Mouse (Mus musculus): ENCODE results near the gene Nbeal2. TPM values are rescaled to one million over a fixed set of nuclear protein-coding genes. Genes with fewer than 3 reads are reported as not detected.

Gene Nbeal2
- polyA plus RNA-seq, 1 experiment from 2014 or later = 4.2 TPM

GRCm38 (mm10) chr9:110656249-110657221 lies 2.6 kb upstream of the Nbeal2 start, which contains the start of gene Ccdc12:
Gene Ccdc12 (plus strand): TSS chr9:110656503.
- WGBS = under 1% methylated on average over 52 of the region's 52 CpGs
- Histone ChIP-seq H3K9ac (ENCODE audit: low read depth, low read length) (peak within 1 kb of the TSS; percentile 90), H3K4me3 (ENCODE audit: low read length) (peak within 1 kb of the TSS; percentile 75), H3K27ac (ENCODE audit: low read length) (peak within 1 kb of the TSS; percentile 90), H3K4me2 (ENCODE audit: low read depth, low read length) (peak within 1 kb of the TSS; percentile 70), H3K36me3 (ENCODE audit: control insufficient read depth, insufficient read depth, low read length) (no peaks in the 10 kb centered on the region), H3K9me3 (ENCODE audit: control insufficient read depth, low read length) (no peaks in the 10 kb centered on the region), H3K4me1 (ENCODE audit: control insufficient read depth, insufficient read depth, low read length) (peaks cover 37% of the 10 kb centered on the region), H3K27me3 (replicated peaks; ENCODE audit: control insufficient read depth, insufficient read depth, low read length) (0 out of 2 replicates have a peak, but pooled peaks cover 7% of the 10 kb centered on the region)
- peak; percentile 86 for ATAC-seq

- WGBS = 75% methylated on average over 10 of the region's 10 CpGs
- ATAC-seq = no peak
- Histone ChIP-seq H3K9ac (ENCODE audit: low read depth, low read length) (peak overlapping the region; percentile 60), H3K27ac (ENCODE audit: low read length) (peak overlapping the region; percentile 72), H3K4me1 (ENCODE audit: control insufficient read depth, insufficient read depth, low read length) (peaks cover 37% of the 10 kb centered on the region), H3K36me3 (ENCODE audit: control insufficient read depth, insufficient read depth, low read length) (no peaks in the 10 kb centered on the region), H3K27me3 (replicated peaks; ENCODE audit: control insufficient read depth, insufficient read depth, low read length) (0 out of 2 replicates have a peak, but pooled peaks cover 7% of the 10 kb centered on the region), H3K4me2 (ENCODE audit: low read depth, low read length) (peak overlapping the region; percentile 70), H3K4me3 (ENCODE audit: low read length) (peak overlapping the region; percentile 75), H3K9me3 (ENCODE audit: control insufficient read depth, low read length) (no peaks in the 10 kb centered on the region)
Measured at GRCm38 (mm10) chr9:110655651-110656007, 1.7 kb upstream of the Nbeal2 start.

GRCm38 (mm10) chr9:110654726-110655650 lies 1.0 kb upstream of the Nbeal2 start:
- H3K4me3 ChIP-seq (ENCODE audit: low read length) = peak overlapping the region; percentile 77
- H3K36me3 ChIP-seq (ENCODE audit: control insufficient read depth, insufficient read depth, low read length) = no peaks in the 10 kb centered on the region
- WGBS = 80% methylated on average over 19 of the region's 19 CpGs
- H3K27ac ChIP-seq (ENCODE audit: low read length) = peak overlapping the region; percentile 60
- H3K9ac ChIP-seq (ENCODE audit: low read depth, low read length) = peak overlapping the region; percentile 80
- 0 out of 2 replicates have a peak, but pooled peaks cover 7% of the 10 kb centered on the region for H3K27me3 ChIP-seq (replicated peaks; ENCODE audit: control insufficient read depth, insufficient read depth, low read length)
- peaks cover 37% of the 10 kb centered on the region for H3K4me1 ChIP-seq (ENCODE audit: control insufficient read depth, insufficient read depth, low read length)
- ATAC-seq = no peak
- no peaks in the 10 kb centered on the region for H3K9me3 ChIP-seq (ENCODE audit: control insufficient read depth, low read length)
- peak overlapping the region; percentile 95 for H3K4me2 ChIP-seq (ENCODE audit: low read depth, low read length)

- Histone ChIP-seq H3K36me3 (ENCODE audit: control insufficient read depth, insufficient read depth, low read length) (no peaks in the 10 kb centered on the region), H3K27ac (ENCODE audit: low read length) (peak overlapping the region; percentile 77), H3K4me3 (ENCODE audit: low read length) (peak overlapping the region; percentile 77), H3K9ac (ENCODE audit: low read depth, low read length) (peak overlapping the region; percentile 80), H3K9me3 (ENCODE audit: control insufficient read depth, low read length) (no peaks in the 10 kb centered on the region), H3K4me1 (ENCODE audit: control insufficient read depth, insufficient read depth, low read length) (peaks cover 34% of the 10 kb centered on the region), H3K27me3 (replicated peaks; ENCODE audit: control insufficient read depth, insufficient read depth, low read length) (0 out of 2 replicates have a peak, but pooled peaks cover 7% of the 10 kb centered on the region), H3K4me2 (ENCODE audit: low read depth, low read length) (peak overlapping the region; percentile 95)
- no peak for ATAC-seq
- WGBS = 16% methylated on average over 14 of the region's 14 CpGs
Measured at GRCm38 (mm10) chr9:110652963-110653654, 852 bp downstream of the Nbeal2 start.

- Histone ChIP-seq H3K4me1 (ENCODE audit: control insufficient read depth, insufficient read depth, low read length) (peaks cover 31% of the 10 kb centered on the region), H3K9ac (ENCODE audit: low read depth, low read length) (peak overlapping the region; percentile 80), H3K36me3 (ENCODE audit: control insufficient read depth, insufficient read depth, low read length) (no peaks in the 10 kb centered on the region), H3K4me2 (ENCODE audit: low read depth, low read length) (peak overlapping the region; percentile 95), H3K4me3 (ENCODE audit: low read length) (peak overlapping the region; percentile 77), H3K27ac (ENCODE audit: low read length) (peak overlapping the region; percentile 77), H3K27me3 (replicated peaks; ENCODE audit: control insufficient read depth, insufficient read depth, low read length) (0 out of 2 replicates have a peak, but pooled peaks cover 7% of the 10 kb centered on the region), H3K9me3 (ENCODE audit: control insufficient read depth, low read length) (no peaks in the 10 kb centered on the region)
- 27% methylated on average over 13 of the region's 13 CpGs for WGBS
- ATAC-seq = peak; percentile 5; the same call in 1 of the 2 replicates
Measured at GRCm38 (mm10) chr9:110651931-110652722, 1.8 kb downstream of the Nbeal2 start.

- no peak overlapping the region for H3K4me3 ChIP-seq (ENCODE audit: low read length)
- H3K9ac ChIP-seq (ENCODE audit: low read depth, low read length) = no peak overlapping the region
- no peaks in the 10 kb centered on the region for H3K9me3 ChIP-seq (ENCODE audit: control insufficient read depth, low read length)
- H3K27ac ChIP-seq (ENCODE audit: low read length) = no peak overlapping the region
- peaks cover 22% of the 10 kb centered on the region for H3K4me1 ChIP-seq (ENCODE audit: control insufficient read depth, insufficient read depth, low read length)
- H3K36me3 ChIP-seq (ENCODE audit: control insufficient read depth, insufficient read depth, low read length) = no peaks in the 10 kb centered on the region
- no peak for ATAC-seq
- H3K27me3 ChIP-seq (replicated peaks; ENCODE audit: control insufficient read depth, insufficient read depth, low read length) = 0 out of 2 replicates have a peak, but pooled peaks cover 7% of the 10 kb centered on the region
- no peak overlapping the region for H3K4me2 ChIP-seq (ENCODE audit: low read depth, low read length)
Measured at GRCm38 (mm10) chr9:110649775-110650174, 4.2 kb downstream of the Nbeal2 start.

DNA sequence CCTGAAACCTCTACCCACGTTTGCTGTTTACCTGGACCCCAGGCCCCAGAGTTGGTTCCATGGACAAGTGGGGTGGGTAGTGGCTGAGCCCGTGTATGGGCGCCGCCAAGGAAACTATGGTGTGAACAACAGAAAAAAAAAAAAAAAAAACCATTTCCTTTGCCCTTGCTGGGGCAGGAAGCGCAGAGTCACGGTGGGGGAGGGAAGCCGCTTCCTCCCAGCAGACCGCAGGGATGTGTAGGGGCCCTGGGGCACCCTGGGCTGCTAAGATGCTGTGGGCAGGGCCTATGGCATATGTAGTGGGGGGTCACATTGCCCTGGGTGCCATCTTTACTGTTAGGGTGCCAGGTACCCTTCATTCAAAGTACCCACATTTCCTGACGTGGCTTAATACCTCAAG lies 8.7 kb downstream of the Nbeal2 start:
- no peak overlapping the region for H3K4me2 ChIP-seq (ENCODE audit: low read depth, low read length)
- no peak for ATAC-seq
- H3K9ac ChIP-seq (ENCODE audit: low read depth, low read length) = no peak overlapping the region
- no peaks in the 10 kb centered on the region for H3K27me3 ChIP-seq (replicated peaks; ENCODE audit: control insufficient read depth, insufficient read depth, low read length)
- H3K4me3 ChIP-seq (ENCODE audit: low read length) = no peak overlapping the region
- H3K4me1 ChIP-seq (ENCODE audit: control insufficient read depth, insufficient read depth, low read length) = no peaks in the 10 kb centered on the region
- 81% methylated on average over 9 of the region's 9 CpGs for WGBS
- H3K36me3 ChIP-seq (ENCODE audit: control insufficient read depth, insufficient read depth, low read length) = no peaks in the 10 kb centered on the region; the same call in 1 of the 2 replicates
- no peaks in the 10 kb centered on the region for H3K9me3 ChIP-seq (ENCODE audit: control insufficient read depth, low read length)
- no peak overlapping the region for H3K27ac ChIP-seq (ENCODE audit: low read length)

DNA sequence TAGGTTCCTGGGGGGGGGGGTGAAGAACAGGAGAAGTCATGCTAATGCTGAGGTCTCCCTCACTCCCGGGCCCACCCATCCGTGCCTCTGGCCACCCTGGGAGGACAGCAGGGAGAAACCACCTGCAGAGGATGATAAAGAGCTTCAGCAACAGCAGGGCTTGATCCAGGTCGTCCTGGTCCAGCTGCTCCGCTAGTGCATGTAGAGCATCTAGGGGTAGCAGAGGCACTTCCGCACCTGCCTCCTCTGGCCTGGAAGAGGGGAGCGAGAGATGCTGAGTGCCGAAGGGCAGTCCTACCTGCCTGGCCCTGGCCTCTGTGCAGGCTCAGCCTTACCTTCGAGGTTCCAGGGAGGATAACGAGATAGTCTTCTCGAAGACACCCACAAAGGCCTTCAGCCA lies 9.7 kb downstream of the Nbeal2 start:
- Histone ChIP-seq H3K27ac (ENCODE audit: low read length) (no peak overlapping the region), H3K4me1 (ENCODE audit: control insufficient read depth, insufficient read depth, low read length) (no peaks in the 10 kb centered on the region), H3K4me2 (ENCODE audit: low read depth, low read length) (no peak overlapping the region), H3K9me3 (ENCODE audit: control insufficient read depth, low read length) (no peaks in the 10 kb centered on the region), H3K4me3 (ENCODE audit: low read length) (no peak overlapping the region), H3K9ac (ENCODE audit: low read depth, low read length) (no peak overlapping the region), H3K27me3 (replicated peaks; ENCODE audit: control insufficient read depth, insufficient read depth, low read length) (no peaks in the 10 kb centered on the region), H3K36me3 (ENCODE audit: control insufficient read depth, insufficient read depth, low read length) (no peaks in the 10 kb centered on the region; the same call in 1 of the 2 replicates)
- WGBS = 84% methylated on average over 10 of the region's 10 CpGs
- no peak for ATAC-seq

All from intestine, embryonic 16.5 days (tissue).